Mouse (Mus musculus): ENCODE results near the gene B3gnt3. TPM values are rescaled to one million over a fixed set of nuclear protein-coding genes. Genes with fewer than 3 reads are reported as not detected.

The B3gnt3 gene
- polyA plus RNA-seq, 1 experiment from 2014 or later: 0.41 TPM

Other genes with a start within 250 kb of the B3gnt3 start
- gene Abhd8, start 238.1 kb downstream of the B3gnt3 start, polyA plus RNA-seq (2014; fragmentation: Nextera tagmentation; extraction: Ambion mirVana): 125 and 126 TPM in 2 replicates
- 158 and 195 TPM in 2 replicates for gene Mrpl34, start 236.8 kb downstream of the B3gnt3 start, polyA plus RNA-seq (2014; fragmentation: Nextera tagmentation; extraction: Ambion mirVana)
- gene Dda1, start 232.6 kb downstream of the B3gnt3 start, polyA plus RNA-seq (2014; fragmentation: Nextera tagmentation; extraction: Ambion mirVana): 218 and 236 TPM in 2 replicates
- gene Ano8, start 215.8 kb downstream of the B3gnt3 start, polyA plus RNA-seq (2014; fragmentation: Nextera tagmentation; extraction: Ambion mirVana): 8.5 and 10.6 TPM in 2 replicates
- gene Gtpbp3, start 213.7 kb downstream of the B3gnt3 start, polyA plus RNA-seq (2014; fragmentation: Nextera tagmentation; extraction: Ambion mirVana): 4.7 and 7.3 TPM in 2 replicates
- gene Plvap, start 190.0 kb downstream of the B3gnt3 start, polyA plus RNA-seq (2014; fragmentation: Nextera tagmentation; extraction: Ambion mirVana): 9.2 and 10.5 TPM in 2 replicates
- 0.22 and 0.92 TPM in 2 replicates for gene Ccdc194, start 176.1 kb downstream of the B3gnt3 start, polyA plus RNA-seq (2014; fragmentation: Nextera tagmentation; extraction: Ambion mirVana)
- gene Bst2, start 164.3 kb downstream of the B3gnt3 start, polyA plus RNA-seq (2014; fragmentation: Nextera tagmentation; extraction: Ambion mirVana): 4.0 and 5.4 TPM in 2 replicates
- gene Mvb12a, start 158.9 kb downstream of the B3gnt3 start, polyA plus RNA-seq (2014; fragmentation: Nextera tagmentation; extraction: Ambion mirVana): 50.8 and 66.6 TPM in 2 replicates
- 0.32 TPM in 1 of 2 replicates, not detected in the other for gene Tmem221, start 142.9 kb downstream of the B3gnt3 start, polyA plus RNA-seq (2014; fragmentation: Nextera tagmentation; extraction: Ambion mirVana)
- gene Nxnl1, start 135.2 kb downstream of the B3gnt3 start, polyA plus RNA-seq (2014; fragmentation: Nextera tagmentation; extraction: Ambion mirVana): 0.13 TPM in 1 of 2 replicates, not detected in the other
- 41.6 and 57.3 TPM in 2 replicates for gene Slc27a1, start 132.9 kb downstream of the B3gnt3 start, polyA plus RNA-seq (2014; fragmentation: Nextera tagmentation; extraction: Ambion mirVana)
- 243 and 246 TPM in 2 replicates for gene Pgls, start 109.6 kb downstream of the B3gnt3 start, polyA plus RNA-seq (2014; fragmentation: Nextera tagmentation; extraction: Ambion mirVana)
- gene Fam129c, start 104.1 kb downstream of the B3gnt3 start, polyA plus RNA-seq (2014; fragmentation: Nextera tagmentation; extraction: Ambion mirVana): 5.2 and 5.7 TPM in 2 replicates
- gene Colgalt1, start 90.8 kb downstream of the B3gnt3 start, polyA plus RNA-seq (2014; fragmentation: Nextera tagmentation; extraction: Ambion mirVana): 62.4 and 66.0 TPM in 2 replicates
- gene Unc13a, start 30.0 kb downstream of the B3gnt3 start, polyA plus RNA-seq (2014; fragmentation: Nextera tagmentation; extraction: Ambion mirVana): 16.6 and 16.7 TPM in 2 replicates
- gene Jak3, start 25.5 kb downstream of the B3gnt3 start, polyA plus RNA-seq (2014; fragmentation: Nextera tagmentation; extraction: Ambion mirVana): 5.4 TPM in 2 replicates
- gene Insl3, start 12.6 kb downstream of the B3gnt3 start, polyA plus RNA-seq (2014; fragmentation: Nextera tagmentation; extraction: Ambion mirVana): 1.4 and 1.5 TPM in 2 replicates
- gene Fcho1, start 23.9 kb upstream of the B3gnt3 start, polyA plus RNA-seq (2014; fragmentation: Nextera tagmentation; extraction: Ambion mirVana): 57.3 and 61.0 TPM in 2 replicates
- 9.8 and 10.4 TPM in 2 replicates for gene Zfp709, start 180.2 kb upstream of the B3gnt3 start, polyA plus RNA-seq (2014; fragmentation: Nextera tagmentation; extraction: Ambion mirVana)
- 15.8 and 17.1 TPM in 2 replicates for gene Zfp882, start 206.8 kb upstream of the B3gnt3 start, polyA plus RNA-seq (2014; fragmentation: Nextera tagmentation; extraction: Ambion mirVana)
- 35.3 and 37.8 TPM in 2 replicates for gene Zfp617, start 206.8 kb upstream of the B3gnt3 start, polyA plus RNA-seq (2014; fragmentation: Nextera tagmentation; extraction: Ambion mirVana)
- 18.8 and 25.4 TPM in 2 replicates for gene Zfp961, start 249.2 kb upstream of the B3gnt3 start, polyA plus RNA-seq (2014; fragmentation: Nextera tagmentation; extraction: Ambion mirVana)

All from hindbrain, embryonic 14.5 days (tissue).